Mouse (Mus musculus) bone marrow macrophage, adult 2 months (primary cell): Measurements from ENCODE around the gene Otulinl. TPM values are rescaled to one million over a fixed set of nuclear protein-coding genes. Genes with fewer than 3 reads are reported as not detected.

Experiments
- H3K27ac ChIP-seq: 2 replicates; pipeline ENCODE4 v1.5.1; 2012; ENCODE audit warnings: low read depth, low read length; ENCODE audit not compliant: insufficient read depth
- H3K4me1 ChIP-seq: 2 replicates; pipeline ENCODE4 v1.6.1; 2012; ENCODE audit warnings: low read length; ENCODE audit not compliant: control insufficient read depth, insufficient read depth
- H3K4me3 ChIP-seq: 2 replicates; pipeline ENCODE4 v1.5.1; 2012; ENCODE audit warnings: mild to moderate bottlenecking, low read length, moderate library complexity; ENCODE audit not compliant: insufficient read depth
- CTCF ChIP-seq: IDR thresholded peaks from 2 replicates; pipeline ENCODE4 v1.5.1; 2012; ENCODE audit warnings: low read depth, mild to moderate bottlenecking, low read length, moderate library complexity
- POLR2A ChIP-seq: IDR thresholded peaks from 2 replicates; pipeline ENCODE4 v1.6.1; 2012; ENCODE audit warnings: mild to moderate bottlenecking, low read depth, low read length, borderline replicate concordance
- polyA plus RNA-seq: library from polyadenylated mRNA; stranded (reverse); fragments of >200 nt; gene quantifications from 2 replicates; pipeline ENCODE4 v1.2.4, GENCODE M21; 2012; ENCODE audit not compliant: missing spikeins, insufficient read depth, insufficient read length

Otulinl gene
- polyA plus RNA-seq, 1 experiment, result 264 TPM

DNA sequence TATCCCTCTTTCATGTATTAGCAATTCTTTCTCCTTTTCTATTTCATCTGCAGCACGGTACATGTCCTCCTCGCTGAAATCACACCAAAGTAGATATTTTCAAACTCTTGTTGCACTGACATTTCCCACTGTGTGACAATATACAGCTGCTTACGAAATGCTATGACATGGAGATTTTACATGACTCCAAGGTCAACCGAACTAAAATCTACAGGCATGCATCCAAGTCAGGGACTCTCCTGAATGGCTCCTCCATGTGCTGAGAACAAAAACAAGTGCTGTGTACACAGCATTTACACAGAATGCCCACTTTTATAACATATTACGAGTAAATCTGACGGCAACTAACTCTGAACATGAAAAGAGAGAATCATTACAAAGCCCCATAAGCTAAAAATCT, 58.1 kb downstream of the Otulinl start:
- TF ChIP-seq CTCF, result no peak
- TF ChIP-seq POLR2A, result no peak
- peaks cover 70% of the 10 kb centered on the region for H3K4me1 ChIP-seq
- no peak overlapping the region for H3K4me3 ChIP-seq
- no peak overlapping the region for H3K27ac ChIP-seq

DNA sequence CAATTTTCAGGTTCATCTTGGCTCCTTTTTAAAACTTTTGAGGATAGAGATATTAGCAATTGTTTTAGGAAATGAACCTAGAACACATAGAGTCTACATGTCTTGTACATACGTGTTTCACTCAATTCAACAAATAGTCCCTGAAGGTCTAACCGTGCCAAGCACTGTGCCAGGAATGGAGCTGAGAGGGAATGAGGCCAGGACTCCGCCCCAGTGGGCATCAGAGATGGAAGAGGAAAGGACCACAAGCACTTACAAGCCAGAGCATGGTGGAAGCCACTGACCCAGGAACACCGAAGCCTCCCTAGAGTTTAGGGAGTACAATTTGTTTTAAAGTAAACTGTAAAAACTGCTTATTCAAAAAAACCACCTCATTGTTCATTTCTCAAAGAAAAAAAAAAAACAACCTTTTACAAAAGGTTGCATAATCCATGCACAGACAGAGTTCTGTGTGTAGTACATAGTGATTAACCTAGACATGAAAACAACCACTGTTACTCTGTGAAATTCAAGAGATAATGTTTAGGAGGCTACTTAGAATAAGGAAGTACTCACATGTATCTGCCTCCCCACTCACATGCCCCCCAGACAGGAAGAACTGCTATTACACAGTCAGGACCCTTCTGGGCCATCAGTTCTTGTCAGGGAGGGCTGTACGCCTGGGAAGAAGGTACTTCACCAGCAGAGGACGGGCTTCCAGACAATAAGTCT, 60.7 kb downstream of the Otulinl start:
- Histone ChIP-seq H3K4me1 (peaks cover 64% of the 10 kb centered on the region), H3K4me3 (no peak overlapping the region), H3K27ac (peak overlapping the region; percentile 54)
- TF ChIP-seq CTCF, result no peak
- TF ChIP-seq POLR2A, result no peak

DNA sequence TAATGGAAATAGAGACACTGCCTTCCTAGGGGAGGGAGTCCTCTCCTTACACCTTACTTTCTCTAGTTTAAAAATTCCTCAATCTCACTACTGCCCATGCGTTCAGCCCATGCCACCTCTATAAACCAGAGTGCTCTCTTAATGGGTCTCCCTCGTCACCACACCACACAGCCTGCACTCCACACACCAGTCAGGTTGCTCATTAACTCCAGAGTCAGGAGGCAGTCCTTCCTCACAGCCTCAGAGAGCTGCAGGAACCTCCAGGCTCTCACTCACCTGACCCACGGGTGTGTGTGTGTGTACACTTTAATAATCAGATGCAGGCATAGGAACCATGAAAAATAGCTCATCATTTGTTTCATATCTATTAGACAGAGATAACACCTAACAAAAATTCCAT, 61.7 kb downstream of the Otulinl start:
- Histone ChIP-seq H3K4me1 (peaks cover 70% of the 10 kb centered on the region), H3K4me3 (no peak overlapping the region), H3K27ac (peak overlapping the region; percentile 5)
- TF ChIP-seq POLR2A (no peak), CTCF (no peak)

DNA sequence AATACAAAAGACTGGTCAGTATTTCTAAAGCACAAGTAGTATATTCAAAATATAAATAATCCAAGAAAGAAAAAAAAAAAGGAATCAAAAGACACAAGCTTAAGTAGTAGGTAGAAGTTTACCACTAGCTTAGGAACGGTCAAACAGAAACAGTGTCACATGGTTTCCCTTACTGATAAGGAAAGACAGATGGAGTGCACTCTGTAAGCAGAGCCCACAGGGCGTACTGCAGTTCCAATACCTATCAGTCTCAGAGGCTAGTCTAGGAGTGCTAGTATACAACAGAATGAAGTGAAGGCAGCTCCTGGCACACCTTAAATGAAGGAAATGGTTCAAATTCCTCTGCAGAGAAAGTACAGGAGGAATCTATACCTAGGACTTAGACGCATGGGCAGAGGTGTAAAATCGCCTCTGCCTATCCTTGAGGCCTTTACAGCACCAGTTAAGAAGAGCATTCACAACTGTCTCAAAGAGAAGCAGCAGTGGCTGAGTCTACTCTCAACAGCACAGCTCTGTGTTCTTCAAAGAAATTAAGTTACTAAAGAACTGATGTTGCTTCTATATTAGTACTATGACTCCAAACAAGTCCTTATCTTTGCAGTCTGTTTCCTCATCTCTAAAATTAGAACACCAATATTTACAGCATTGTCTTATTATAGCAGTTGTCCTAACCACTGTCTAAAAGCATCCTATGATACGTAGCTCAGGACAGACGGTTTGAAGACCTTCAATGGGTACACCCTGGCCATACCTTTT, 62.4 kb downstream of the Otulinl start:
- Histone ChIP-seq H3K4me3 (no peak overlapping the region), H3K4me1 (peaks cover 62% of the 10 kb centered on the region), H3K27ac (peak overlapping the region; percentile 31)
- TF ChIP-seq POLR2A (no peak), CTCF (no peak)

DNA sequence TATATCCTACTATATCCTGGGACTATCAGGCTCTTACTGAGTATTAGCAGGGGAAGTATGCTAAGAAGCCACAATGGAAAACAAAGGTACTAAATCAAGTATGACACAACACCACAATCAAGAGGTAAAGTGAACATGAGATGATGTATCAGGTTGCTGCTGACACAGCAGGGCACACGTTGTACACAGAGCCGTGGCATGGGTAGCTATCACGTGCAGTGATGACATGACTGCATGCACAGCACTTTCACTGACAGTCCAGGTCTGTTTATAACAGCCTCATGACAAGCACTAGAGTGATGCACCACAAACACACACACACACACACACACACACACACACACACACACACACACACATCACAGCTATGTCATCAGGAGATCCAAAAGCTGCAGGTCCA, 64.2 kb downstream of the Otulinl start:
- H3K27ac ChIP-seq, result peak overlapping the region; percentile 56
- no peak for TF ChIP-seq CTCF
- TF ChIP-seq POLR2A, result no peak
- peaks cover 50% of the 10 kb centered on the region for H3K4me1 ChIP-seq
- H3K4me3 ChIP-seq, result no peak overlapping the region

GRCm38 (mm10) chr15:27616159-27616558, 65.2 kb downstream of the Otulinl start:
- Histone ChIP-seq H3K27ac (peak overlapping the region; percentile 56), H3K4me3 (no peak overlapping the region), H3K4me1 (peaks cover 42% of the 10 kb centered on the region)
- no peak for TF ChIP-seq CTCF
- no peak for TF ChIP-seq POLR2A

DNA sequence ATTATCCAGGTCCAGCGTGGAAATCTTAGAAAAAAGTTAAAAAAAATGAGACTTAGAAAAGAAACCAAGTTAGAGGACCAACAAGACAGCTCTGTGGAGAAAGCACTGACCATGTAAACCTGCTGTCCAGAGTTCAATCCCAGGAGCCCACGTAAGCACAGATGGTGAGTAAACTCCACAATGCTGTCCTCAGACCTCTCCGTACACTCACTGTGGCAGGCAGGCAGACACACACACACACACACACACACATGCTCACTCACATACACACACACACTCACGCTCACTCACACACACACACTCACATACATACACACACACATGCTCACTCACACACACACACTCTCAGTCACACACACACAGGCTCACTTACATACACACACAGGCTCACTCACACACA, 68.1 kb downstream of the Otulinl start:
- TF ChIP-seq CTCF, result no peak
- no peak for TF ChIP-seq POLR2A
- H3K4me3 ChIP-seq, result no peak overlapping the region
- H3K27ac ChIP-seq, result no peak overlapping the region
- H3K4me1 ChIP-seq, result peaks cover 25% of the 10 kb centered on the region

GRCm38 (mm10) chr15:27612533-27613221, 68.7 kb downstream of the Otulinl start:
- Histone ChIP-seq H3K4me1 (peaks cover 22% of the 10 kb centered on the region), H3K27ac (peak overlapping the region; percentile 24), H3K4me3 (no peak overlapping the region)
- TF ChIP-seq CTCF, result peak; percentile 44; the same call in 1 of the 2 replicates
- no peak for TF ChIP-seq POLR2A

GRCm38 (mm10) chr15:27609554-27609953, 71.8 kb downstream of the Otulinl start:
- TF ChIP-seq POLR2A, result no peak
- no peak for TF ChIP-seq CTCF
- Histone ChIP-seq H3K27ac (no peak overlapping the region), H3K4me3 (no peak overlapping the region), H3K4me1 (peaks cover 6% of the 10 kb centered on the region)

DNA sequence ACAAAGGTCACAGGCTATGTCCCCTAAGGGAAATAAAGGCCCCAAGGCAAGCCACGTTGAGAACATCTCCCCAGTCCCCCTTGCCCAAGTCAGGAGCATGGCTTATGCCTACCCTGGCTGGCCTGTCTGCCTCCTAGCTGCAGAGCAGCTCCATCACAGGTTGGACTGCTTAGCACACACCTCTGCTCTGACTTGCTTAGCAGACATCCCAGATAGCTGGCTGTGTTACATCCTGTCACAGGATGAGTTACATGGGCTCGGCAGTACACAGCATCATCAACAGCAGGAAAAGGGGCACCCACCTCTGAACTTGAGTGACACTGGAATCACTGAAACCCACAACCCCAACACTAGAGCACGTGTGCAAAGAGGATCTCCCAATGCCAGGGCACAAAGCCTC, 76.1 kb downstream of the Otulinl start:
- Histone ChIP-seq H3K27ac (no peak overlapping the region), H3K4me1 (peaks cover 14% of the 10 kb centered on the region), H3K4me3 (no peak overlapping the region)
- TF ChIP-seq CTCF (no peak), POLR2A (no peak)

Other genes starting within 250 kb of the Otulinl start
- 65.5 and 72.9 TPM in 2 replicates for gene Ank, start 214.9 kb downstream of the Otulinl start, polyA plus RNA-seq
- gene Otulin, start 50.9 kb downstream of the Otulinl start, polyA plus RNA-seq, result 98.6 and 100 TPM in 2 replicates